Mouse (Mus musculus): ENCODE data around the gene Dlgap3. TPM values are rescaled to one million over a fixed set of nuclear protein-coding genes. Genes with fewer than 3 reads are reported as not detected.

Dlgap3 gene
- polyA plus RNA-seq, 1 experiment, result not detected

DNA sequence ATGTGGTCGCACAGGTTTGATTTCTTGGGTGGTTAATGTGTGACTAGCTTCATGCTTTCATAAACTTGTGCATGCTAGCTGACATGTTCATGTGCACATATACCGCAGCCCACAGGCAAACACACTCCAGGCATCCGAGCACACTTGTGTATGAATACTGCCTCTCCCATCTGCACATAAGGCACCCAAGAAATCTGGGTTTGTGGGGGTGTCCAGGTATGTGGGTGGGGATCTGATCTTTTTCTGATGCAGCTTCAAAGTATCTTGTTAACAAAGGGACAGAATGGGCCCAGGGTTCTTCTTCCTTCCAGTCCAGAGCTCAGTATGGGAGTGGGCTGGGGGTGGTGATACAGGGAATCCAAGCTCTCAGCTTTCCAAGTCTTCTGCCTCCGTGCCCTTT lies 3.6 kb downstream of the Dlgap3 start:
- Histone ChIP-seq H3K4me3 (replicated peaks) (no peak overlapping the region), H3K9me3 (ENCODE audit: control insufficient read depth, low read length) (peaks cover 6% of the 10 kb centered on the region; the same call in 1 of the 2 replicates), H3K4me1 (ENCODE audit: control insufficient read depth) (no peaks in the 10 kb centered on the region), H3K36me3 (ENCODE audit: control insufficient read depth) (no peaks in the 10 kb centered on the region), H3K27me3 (ENCODE audit: control insufficient read depth) (peaks cover 46% of the 10 kb centered on the region)
- no peak for TF ChIP-seq TAL1 (IDR thresholded peaks at IDR 0.05; ENCODE audit: low read length)
- TF ChIP-seq GATA1 (IDR thresholded peaks at IDR 0.05; ENCODE audit: low read length), result no peak

DNA sequence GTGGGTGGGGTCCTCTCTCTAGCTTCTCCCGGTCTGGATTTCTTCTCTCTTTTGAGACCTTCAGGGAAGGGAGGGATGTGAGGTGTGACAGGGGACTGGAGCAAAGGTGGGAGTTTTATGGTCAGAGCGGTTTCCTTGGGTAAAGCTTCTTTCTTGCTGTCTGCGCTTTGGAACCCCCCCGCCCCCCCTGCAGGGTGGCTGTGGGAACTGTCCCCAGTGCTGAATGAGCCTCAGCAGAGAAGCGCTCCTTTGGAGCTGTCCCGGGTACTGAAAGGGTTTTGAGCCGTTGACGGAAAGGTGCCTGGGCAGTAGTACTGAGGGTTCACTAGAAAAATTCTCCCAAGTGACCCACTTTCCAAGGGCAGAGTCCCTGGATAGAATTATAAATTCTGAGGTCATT lies 4.5 kb downstream of the Dlgap3 start:
- Histone ChIP-seq H3K4me1 (ENCODE audit: control insufficient read depth) (no peaks in the 10 kb centered on the region), H3K27me3 (ENCODE audit: control insufficient read depth) (peaks cover 40% of the 10 kb centered on the region), H3K9me3 (ENCODE audit: control insufficient read depth, low read length) (peaks cover 6% of the 10 kb centered on the region; the same call in 1 of the 2 replicates), H3K36me3 (ENCODE audit: control insufficient read depth) (no peaks in the 10 kb centered on the region), H3K4me3 (replicated peaks) (no peak overlapping the region)
- TF ChIP-seq TAL1 (IDR thresholded peaks at IDR 0.05; ENCODE audit: low read length), result no peak
- no peak for TF ChIP-seq GATA1 (IDR thresholded peaks at IDR 0.05; ENCODE audit: low read length)

DNA sequence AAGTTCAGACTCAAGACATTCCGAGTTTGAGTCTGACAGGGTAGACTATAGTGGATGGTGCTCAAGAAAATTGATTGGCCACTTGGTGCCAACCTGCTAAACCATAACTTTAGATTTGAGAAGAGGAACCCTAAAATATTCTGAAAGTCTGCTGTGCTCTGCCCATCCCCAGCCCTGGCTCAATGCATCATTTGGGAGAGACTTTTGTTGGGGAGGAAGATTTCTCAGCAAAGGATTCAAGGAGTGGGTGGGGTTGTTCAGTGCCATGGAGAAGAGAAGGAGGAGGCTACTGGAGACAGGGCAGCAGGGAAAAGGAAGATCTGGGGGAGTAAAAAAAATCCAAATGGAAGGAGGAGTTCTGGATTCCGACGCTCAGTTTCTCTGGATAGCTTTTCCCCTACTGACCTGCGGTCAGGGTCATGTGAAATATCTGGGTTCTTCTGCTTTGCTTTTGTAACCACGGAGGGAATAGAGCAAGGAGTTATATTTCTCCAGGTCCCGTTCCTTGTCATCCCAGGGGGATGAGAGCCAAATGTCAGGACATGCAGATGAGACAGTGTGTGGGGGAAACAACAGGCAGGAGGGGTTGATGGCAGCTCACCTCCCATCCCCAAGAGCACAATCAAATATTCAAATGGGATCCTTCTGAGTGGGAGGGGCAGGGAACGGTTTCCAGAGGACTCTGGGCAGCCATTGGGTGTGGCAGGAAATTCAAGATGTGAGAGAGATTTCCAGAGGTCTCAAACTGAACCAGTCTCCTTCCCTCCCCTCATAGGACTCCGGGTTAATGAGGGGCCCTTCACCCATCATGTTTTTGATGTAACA lies 5.3 kb downstream of the Dlgap3 start:
- peaks cover 40% of the 10 kb centered on the region for H3K27me3 ChIP-seq (ENCODE audit: control insufficient read depth)
- H3K4me3 ChIP-seq (replicated peaks), result no peak overlapping the region
- H3K36me3 ChIP-seq (ENCODE audit: control insufficient read depth), result no peaks in the 10 kb centered on the region
- peaks cover 6% of the 10 kb centered on the region; the same call in 1 of the 2 replicates for H3K9me3 ChIP-seq (ENCODE audit: control insufficient read depth, low read length)
- no peaks in the 10 kb centered on the region for H3K4me1 ChIP-seq (ENCODE audit: control insufficient read depth)
- no peak for TF ChIP-seq GATA1 (IDR thresholded peaks at IDR 0.05; ENCODE audit: low read length)
- no peak for TF ChIP-seq TAL1 (IDR thresholded peaks at IDR 0.05; ENCODE audit: low read length)

DNA sequence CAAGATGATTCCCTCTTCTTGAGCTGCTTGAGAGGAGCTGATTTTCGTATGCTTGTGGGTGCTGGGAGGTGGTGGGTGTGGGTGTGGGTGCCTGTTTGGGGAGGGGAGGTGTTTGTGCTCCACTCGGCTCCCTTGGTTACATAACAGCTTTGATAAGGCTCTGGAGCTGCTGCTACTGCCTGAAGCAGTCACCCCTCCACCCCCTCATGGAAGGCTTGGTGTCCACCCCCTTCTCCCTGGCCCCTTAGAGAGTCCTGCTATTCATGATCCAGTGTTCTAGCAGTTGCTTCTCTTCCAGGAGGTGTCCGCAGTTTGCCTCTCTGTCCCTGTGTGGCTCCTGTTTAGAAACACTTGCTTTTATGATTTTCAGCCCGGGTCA lies 5.9 kb downstream of the Dlgap3 start:
- no peak for TF ChIP-seq GATA1 (IDR thresholded peaks at IDR 0.05; ENCODE audit: low read length)
- TF ChIP-seq TAL1 (IDR thresholded peaks at IDR 0.05; ENCODE audit: low read length), result no peak
- Histone ChIP-seq H3K36me3 (ENCODE audit: control insufficient read depth) (no peaks in the 10 kb centered on the region), H3K27me3 (ENCODE audit: control insufficient read depth) (peaks cover 39% of the 10 kb centered on the region), H3K4me1 (ENCODE audit: control insufficient read depth) (no peaks in the 10 kb centered on the region), H3K4me3 (replicated peaks) (no peak overlapping the region), H3K9me3 (ENCODE audit: control insufficient read depth, low read length) (peaks cover 1% of the 10 kb centered on the region; the same call in 1 of the 2 replicates)

DNA sequence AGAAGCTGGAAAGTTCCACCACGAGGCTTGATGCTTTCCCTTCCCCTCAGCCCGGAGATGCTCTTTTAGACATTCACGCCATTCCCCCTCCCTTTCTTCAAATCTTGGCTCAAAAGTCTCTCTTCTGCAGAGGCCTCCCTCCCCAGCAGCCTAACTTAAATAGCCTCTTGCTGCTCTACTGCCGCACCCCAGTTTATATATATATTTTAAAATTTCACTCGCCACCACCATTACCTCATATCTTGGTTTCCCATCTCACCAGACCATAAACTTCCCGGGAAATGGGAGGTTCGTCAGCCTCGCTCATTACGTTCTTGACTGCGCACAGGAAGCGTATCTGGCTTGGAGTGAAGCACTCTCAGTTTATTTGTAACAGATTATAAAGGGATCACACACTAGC lies 9.0 kb downstream of the Dlgap3 start:
- no peaks in the 10 kb centered on the region; the same call in 1 of the 2 replicates for H3K9me3 ChIP-seq (ENCODE audit: control insufficient read depth, low read length)
- H3K36me3 ChIP-seq (ENCODE audit: control insufficient read depth), result no peaks in the 10 kb centered on the region
- H3K4me1 ChIP-seq (ENCODE audit: control insufficient read depth), result no peaks in the 10 kb centered on the region
- no peak overlapping the region for H3K4me3 ChIP-seq (replicated peaks)
- TF ChIP-seq GATA1 (IDR thresholded peaks at IDR 0.05; ENCODE audit: low read length), result no peak
- TF ChIP-seq TAL1 (IDR thresholded peaks at IDR 0.05; ENCODE audit: low read length), result no peak
- H3K27me3 ChIP-seq (ENCODE audit: control insufficient read depth), result peaks cover 16% of the 10 kb centered on the region

DNA sequence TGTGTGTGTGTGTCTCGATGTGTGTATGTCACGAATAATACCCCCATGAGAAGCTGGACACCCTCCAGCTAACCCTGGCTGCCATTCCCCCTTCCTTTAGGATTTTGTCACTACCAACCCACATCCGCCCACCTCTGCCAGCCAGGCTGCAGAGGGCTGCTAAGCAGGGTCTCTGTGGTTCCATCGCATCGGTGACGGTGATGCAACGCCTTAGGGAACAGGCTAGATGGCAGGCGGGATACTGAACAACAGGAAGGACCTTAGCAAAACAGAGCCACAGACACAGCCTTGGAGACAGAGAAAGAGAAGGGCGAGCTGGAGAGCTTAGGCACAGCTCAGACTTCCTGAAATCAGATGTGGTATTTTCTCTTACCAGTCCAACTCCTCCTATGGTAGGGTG lies 9.7 kb downstream of the Dlgap3 start:
- TF ChIP-seq GATA1 (IDR thresholded peaks at IDR 0.05; ENCODE audit: low read length), result no peak
- TF ChIP-seq TAL1 (IDR thresholded peaks at IDR 0.05; ENCODE audit: low read length), result no peak
- Histone ChIP-seq H3K9me3 (ENCODE audit: control insufficient read depth, low read length) (no peaks in the 10 kb centered on the region; the same call in 1 of the 2 replicates), H3K4me1 (ENCODE audit: control insufficient read depth) (no peaks in the 10 kb centered on the region), H3K27me3 (ENCODE audit: control insufficient read depth) (peaks cover 16% of the 10 kb centered on the region), H3K36me3 (ENCODE audit: control insufficient read depth) (no peaks in the 10 kb centered on the region), H3K4me3 (replicated peaks) (no peak overlapping the region)

DNA sequence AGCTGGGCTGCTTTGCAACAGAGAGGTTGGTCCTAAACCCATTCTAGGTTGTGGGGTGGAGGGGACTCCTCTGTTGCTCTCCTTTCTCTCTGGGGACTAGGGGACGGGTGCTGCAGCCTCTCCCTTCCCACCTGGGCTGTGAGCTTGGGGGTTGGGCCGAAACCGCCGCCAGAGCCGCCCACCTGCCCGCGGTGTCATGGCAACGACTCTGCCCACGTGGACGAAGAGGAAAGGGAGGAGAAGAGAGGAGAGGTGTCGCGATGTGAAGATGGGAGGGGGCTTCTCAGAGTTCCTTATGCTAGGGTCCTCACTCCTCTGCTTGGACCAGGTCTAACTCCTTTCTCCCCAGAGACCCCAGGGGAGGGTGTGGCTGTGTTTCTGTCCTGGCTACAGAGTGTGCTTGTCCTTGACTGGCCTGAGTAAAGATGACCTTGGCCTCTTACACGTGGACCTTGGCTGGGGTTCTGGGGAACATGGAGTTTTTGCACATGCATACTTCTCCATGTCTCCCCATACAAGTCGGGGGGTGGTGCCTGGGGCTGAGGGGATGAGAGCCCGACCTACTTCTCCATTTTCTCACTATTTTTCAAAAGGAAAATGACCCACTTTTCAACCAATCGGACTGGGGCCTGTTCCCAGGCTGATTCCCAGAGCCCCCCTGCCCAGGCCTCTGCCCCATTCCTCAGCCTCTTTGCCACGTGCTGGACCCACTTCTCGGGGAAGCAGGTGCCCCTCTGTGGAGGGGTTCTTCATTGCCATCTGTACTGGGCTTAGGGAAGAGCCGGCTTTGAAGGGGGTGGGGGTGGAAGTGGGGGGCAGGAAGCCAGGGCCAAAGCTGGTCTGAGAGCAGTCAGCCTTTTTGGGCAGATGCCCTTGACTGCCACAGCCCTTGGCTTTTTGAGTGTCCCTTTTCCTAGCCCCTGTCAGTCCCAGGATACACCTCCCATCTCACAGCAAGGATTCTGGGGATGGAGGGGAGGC lies 10.8 kb downstream of the Dlgap3 start:
- Histone ChIP-seq H3K36me3 (ENCODE audit: control insufficient read depth) (no peaks in the 10 kb centered on the region), H3K27me3 (ENCODE audit: control insufficient read depth) (peaks cover 16% of the 10 kb centered on the region), H3K4me1 (ENCODE audit: control insufficient read depth) (no peaks in the 10 kb centered on the region), H3K4me3 (replicated peaks) (no peak overlapping the region), H3K9me3 (ENCODE audit: control insufficient read depth, low read length) (no peaks in the 10 kb centered on the region; the same call in 1 of the 2 replicates)
- no peak for TF ChIP-seq TAL1 (IDR thresholded peaks at IDR 0.05; ENCODE audit: low read length)

DNA sequence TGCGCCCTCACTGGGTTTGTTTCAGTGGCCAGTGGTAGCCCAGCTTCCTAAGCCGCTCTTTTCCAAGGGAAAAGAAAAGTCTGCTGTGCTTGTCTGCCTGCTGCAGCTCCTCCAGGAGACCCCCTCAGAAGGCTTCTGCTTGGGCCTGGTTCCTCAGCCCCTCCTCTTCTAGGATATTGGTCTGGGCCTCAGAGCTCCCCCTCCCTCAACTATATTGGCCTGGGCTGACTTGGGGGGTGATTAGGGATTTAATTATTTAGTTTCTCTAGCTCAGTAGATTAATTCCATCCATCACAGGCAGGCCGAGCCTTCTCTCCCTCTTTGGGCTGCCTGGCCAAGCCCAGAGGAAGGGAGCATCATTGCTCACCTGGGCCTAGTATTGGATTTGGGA lies 11.4 kb downstream of the Dlgap3 start:
- no peaks in the 10 kb centered on the region; the same call in 1 of the 2 replicates for H3K9me3 ChIP-seq (ENCODE audit: control insufficient read depth, low read length)
- TF ChIP-seq GATA1 (IDR thresholded peaks at IDR 0.05; ENCODE audit: low read length), result no peak
- no peak for TF ChIP-seq TAL1 (IDR thresholded peaks at IDR 0.05; ENCODE audit: low read length)
- H3K36me3 ChIP-seq (ENCODE audit: control insufficient read depth), result no peaks in the 10 kb centered on the region
- no peaks in the 10 kb centered on the region for H3K4me1 ChIP-seq (ENCODE audit: control insufficient read depth)
- H3K27me3 ChIP-seq (ENCODE audit: control insufficient read depth), result peaks cover 16% of the 10 kb centered on the region
- no peak overlapping the region for H3K4me3 ChIP-seq (replicated peaks)

DNA sequence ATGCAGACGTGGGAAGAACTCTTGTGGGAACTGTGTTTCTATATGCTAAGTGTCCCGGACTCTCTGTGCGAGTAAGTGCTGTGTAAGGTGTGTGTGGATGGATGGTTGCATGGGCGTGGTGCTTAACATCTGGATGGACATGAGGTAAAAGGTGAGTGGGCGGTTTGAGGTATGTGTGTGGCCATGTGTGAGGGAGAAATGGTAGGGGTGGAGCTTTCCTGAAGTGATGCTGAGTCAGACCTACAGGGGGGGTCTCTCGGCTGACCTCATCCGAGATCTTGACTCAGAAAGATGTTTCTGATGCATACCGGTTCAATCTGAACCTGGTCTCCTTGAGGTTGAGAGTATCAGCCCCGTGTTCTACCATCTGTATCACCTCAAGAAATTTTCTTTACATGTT lies 12.0 kb downstream of the Dlgap3 start:
- H3K9me3 ChIP-seq (ENCODE audit: control insufficient read depth, low read length), result no peaks in the 10 kb centered on the region; the same call in 1 of the 2 replicates

More for the DNA sequence above, 12.0 kb downstream of the Dlgap3 start:
- no peak for TF ChIP-seq GATA1 (IDR thresholded peaks at IDR 0.05; ENCODE audit: low read length)
- no peak for TF ChIP-seq TAL1 (IDR thresholded peaks at IDR 0.05; ENCODE audit: low read length)
- no peak overlapping the region for H3K4me3 ChIP-seq (replicated peaks)
- no peaks in the 10 kb centered on the region for H3K4me1 ChIP-seq (ENCODE audit: control insufficient read depth)
- H3K36me3 ChIP-seq (ENCODE audit: control insufficient read depth), result no peaks in the 10 kb centered on the region
- peaks cover 16% of the 10 kb centered on the region for H3K27me3 ChIP-seq (ENCODE audit: control insufficient read depth)
